Mouse (Mus musculus) thymus, adult 18-20 months (tissue): ENCODE measurements around the gene Rsl1d1.

Experiments
- DNase-seq, 2 experiments: peaks; one replicate each; pipeline ENCODE4 v3.0.0; 2022; ENCODE audit warnings: mixed read lengths in 2 of 2

Gene Rsl1d1

GRCm38 (mm10) chr16:11157721-11158120, 45.4 kb downstream of the Rsl1d1 start:
- DNase-seq, result peak; percentile 17 to 60

GRCm38 (mm10) chr16:11154500-11154899, 48.6 kb downstream of the Rsl1d1 start:
- DNase-seq, result no peak

GRCm38 (mm10) chr16:11143706-11144483, 59.2 kb downstream of the Rsl1d1 start:
- peak; percentile 96 to 100 for DNase-seq
